Mouse (Mus musculus) lung, embryonic 14.5 days (tissue): ENCODE measurements around the gene Prr14. TPM values are rescaled to one million over a fixed set of nuclear protein-coding genes. Genes with fewer than 3 reads are reported as not detected.
"Not testable (repeated sequence)": the region's sequence is repeated elsewhere in the genome, so short reads cannot be mapped to it uniquely, and the experiment has no call there.

Experiments used
- ATAC-seq: fragments of 200-750 bp; cut with Nextera tagmentation; 2 replicates; pipeline ENCODE4 v1.8.0; 2017; ENCODE audit warnings: mild to moderate bottlenecking, moderate TSS enrichment, moderate library complexity; ENCODE audit not compliant: insufficient read depth
- DNase-seq: peaks from one replicate; pipeline ENCODE4 v3.0.0-alpha.2; 2015
- H3K27ac ChIP-seq: fragments of 300-500 bp; sonication (generic); 2 replicates; pipeline ENCODE4 v1.5.1; 2014; ENCODE audit warnings: low read depth, mild to moderate bottlenecking, moderate library complexity
- H3K27me3 ChIP-seq: fragments of 300-500 bp; sonication (generic); 2 replicates; pipeline ENCODE4 v1.6.1; 2014; ENCODE audit warnings: low read length, control low read depth; ENCODE audit not compliant: insufficient read depth
- H3K36me3 ChIP-seq: fragments of 300-500 bp; sonication (generic); 2 replicates; pipeline ENCODE4 v1.6.1; 2014; ENCODE audit warnings: control low read depth; ENCODE audit not compliant: insufficient read depth
- H3K4me1 ChIP-seq: fragments of 300-500 bp; sonication (generic); 2 replicates; pipeline ENCODE4 v1.6.1; 2014; ENCODE audit warnings: antibody characterized with exemption, control low read depth; ENCODE audit not compliant: insufficient read depth
- H3K4me2 ChIP-seq: fragments of 300-500 bp; sonication (generic); 2 replicates; pipeline ENCODE4 v1.6.1; 2014; ENCODE audit warnings: mild to moderate bottlenecking
- H3K4me3 ChIP-seq: fragments of 300-500 bp; sonication (generic); 2 replicates; pipeline ENCODE4 v1.5.1; 2014; ENCODE audit warnings: low read depth, low read length
- H3K9ac ChIP-seq: fragments of 300-500 bp; sonication (generic); 2 replicates; pipeline ENCODE4 v1.6.1; 2014
- H3K9me3 ChIP-seq: fragments of 300-500 bp; sonication (generic); 2 replicates; pipeline ENCODE4 v1.6.1; 2016; ENCODE audit warnings: low read depth, low read length, control low read depth
- CTCF ChIP-seq: IDR thresholded peaks from 2 replicates; pipeline ENCODE4 v1.5.1; 2016; ENCODE audit warnings: antibody characterized with exemption, low read depth
- WGBS: fragments of 180-500 bp; shearing (Covaris S2); extraction: QIAGEN DNeasy Blood & Tissue Kit; methylation state at CpG from one replicate; pipeline ENCODE4 v1.1.7; 2014; 5-methylcytosine and 5-hydroxymethylcytosine counted together
- polyA plus RNA-seq: library from polyadenylated mRNA; unstranded; fragments of >200 nt; fragmentation: Nextera tagmentation; extraction: Ambion mirVana; gene quantifications from 2 replicates; pipeline ENCODE4 v1.2.1, GENCODE M21; 2014

Prr14 gene
- polyA plus RNA-seq, 1 experiment from 2014 or later, result 44.3 TPM

GRCm38 (mm10) chr7:127478635-127479317 is 19.4 kb downstream of the Prr14 start, which contains the start of gene Fbrs:
Gene Fbrs (plus strand): TSS chr7:127479199.
- peak; percentile 98 for DNase-seq
- H3K27me3 ChIP-seq, result no peaks in the 10 kb centered on the region
- TF ChIP-seq CTCF, result no peak
- H3K9ac ChIP-seq, result peak within 1 kb of the TSS; percentile 94
- WGBS, result under 1% methylated on average over 61 of the region's 62 CpGs
- H3K4me3 ChIP-seq, result peak within 1 kb of the TSS; percentile 99
- peak within 1 kb of the TSS; percentile 72 for H3K4me2 ChIP-seq
- no peaks in the 10 kb centered on the region for H3K9me3 ChIP-seq
- peaks cover 15% of the 10 kb centered on the region for H3K4me1 ChIP-seq
- peaks cover 70% of the 10 kb centered on the region for H3K36me3 ChIP-seq
- H3K27ac ChIP-seq, result peak within 1 kb of the TSS; percentile 94
- ATAC-seq, result peak; percentile 84

DNA sequence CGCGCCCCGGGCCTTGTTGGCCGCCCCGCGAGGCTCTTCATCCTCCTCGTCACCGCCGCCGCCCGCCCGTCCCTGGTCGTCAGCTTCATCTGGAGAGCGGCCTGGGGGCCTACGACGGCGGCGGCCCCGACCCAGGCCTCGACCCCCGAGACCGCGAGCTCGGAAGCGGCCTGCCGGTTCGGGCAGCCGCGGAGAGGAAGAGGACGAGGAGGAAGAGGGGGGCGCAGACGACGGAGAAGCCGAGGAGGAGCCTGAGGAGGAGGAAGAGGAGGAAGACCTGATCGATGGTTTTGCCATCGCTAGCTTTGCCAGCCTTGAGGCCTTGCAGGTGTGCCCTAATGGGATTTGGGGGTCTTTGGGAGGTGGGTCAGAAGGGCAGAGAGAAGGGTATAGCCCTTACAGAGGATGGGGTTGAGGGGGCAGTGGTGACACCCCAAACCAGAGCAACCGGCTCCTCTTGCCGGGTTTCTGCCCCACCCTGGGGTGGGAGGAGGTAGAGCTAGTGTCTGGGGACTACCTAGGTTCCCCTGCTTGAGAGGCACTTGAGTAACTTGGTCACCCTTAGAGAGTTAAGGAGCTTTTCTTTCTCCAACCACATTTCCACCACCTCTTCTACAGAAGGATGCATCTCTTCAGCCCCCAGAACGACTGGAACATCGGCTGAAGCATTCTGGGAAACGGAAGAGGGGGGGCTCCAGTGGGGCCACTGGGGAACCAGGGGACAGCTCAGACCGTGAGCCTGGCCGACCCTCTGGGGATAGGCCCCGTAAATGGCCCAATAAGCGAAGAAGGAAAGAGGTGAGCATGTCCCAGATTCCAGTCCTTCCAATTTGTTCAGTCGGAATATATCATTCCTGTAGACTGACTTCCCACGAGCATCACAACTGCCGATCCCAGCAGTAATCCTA is 20.2 kb downstream of the Prr14 start:
- Histone ChIP-seq H3K4me2 (peak overlapping the region; percentile 72), H3K9ac (peak overlapping the region; percentile 94), H3K4me3 (peak overlapping the region; percentile 99), H3K27me3 (no peaks in the 10 kb centered on the region), H3K36me3 (peaks cover 70% of the 10 kb centered on the region), H3K27ac (peak overlapping the region; percentile 94), H3K4me1 (peaks cover 15% of the 10 kb centered on the region), H3K9me3 (no peaks in the 10 kb centered on the region)
- TF ChIP-seq CTCF, result no peak
- ATAC-seq (no peak), DNase-seq (peak; percentile 18)
- WGBS, result 3% methylated on average over 48 of the region's 48 CpGs

GRCm38 (mm10) chr7:127480321-127480720 is 20.9 kb downstream of the Prr14 start:
- peaks cover 70% of the 10 kb centered on the region for H3K36me3 ChIP-seq
- DNase-seq, result no peak

DNA sequence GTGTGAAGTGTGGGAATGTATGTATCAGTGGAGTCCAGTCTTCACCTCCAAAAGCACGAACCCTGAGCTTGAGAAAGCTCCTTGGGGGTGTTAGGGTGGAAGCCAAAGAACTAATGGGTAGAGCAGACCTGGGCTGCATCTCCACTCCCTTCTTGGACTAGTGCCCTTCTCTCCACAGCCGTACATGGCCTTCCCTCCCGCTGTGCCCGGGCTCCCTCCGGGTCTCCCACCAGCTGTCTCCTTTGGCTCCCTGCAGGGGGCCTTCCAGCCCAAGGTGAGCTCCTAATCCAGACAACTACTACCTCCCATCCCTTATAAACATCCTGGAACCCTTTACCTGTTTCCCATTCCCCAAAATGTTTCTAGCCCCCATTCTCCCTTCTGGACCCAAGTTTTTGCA is 26.0 kb downstream of the Prr14 start:
- TF ChIP-seq CTCF, result no peak
- no peak overlapping the region for H3K9ac ChIP-seq
- H3K27me3 ChIP-seq, result no peaks in the 10 kb centered on the region
- WGBS, result 84% methylated on average over 5 of the region's 5 CpGs
- DNase-seq, result no peak
- H3K4me2 ChIP-seq, result no peak overlapping the region
- H3K36me3 ChIP-seq, result peaks cover 98% of the 10 kb centered on the region
- no peak overlapping the region for H3K27ac ChIP-seq
- no peak for ATAC-seq
- H3K4me1 ChIP-seq, result peaks cover 6% of the 10 kb centered on the region
- H3K9me3 ChIP-seq, result no peaks in the 10 kb centered on the region
- no peak overlapping the region for H3K4me3 ChIP-seq

More at GRCm38 (mm10) chr7:127480321-127480720, 20.9 kb downstream of the Prr14 start:
- no peak for TF ChIP-seq CTCF
- ATAC-seq, result no peak
- H3K9me3 ChIP-seq, result no peaks in the 10 kb centered on the region
- H3K27me3 ChIP-seq, result no peaks in the 10 kb centered on the region
- WGBS, result 59% methylated on average over 2 of the region's 2 CpGs
- no peak overlapping the region; the same call in 1 of the 2 replicates for H3K27ac ChIP-seq
- H3K4me2 ChIP-seq, result peak overlapping the region; percentile 72
- H3K9ac ChIP-seq, result peak overlapping the region; percentile 94
- peaks cover 15% of the 10 kb centered on the region for H3K4me1 ChIP-seq
- peak overlapping the region; percentile 99 for H3K4me3 ChIP-seq

- not testable (repeated sequence) for H3K27me3 ChIP-seq, H3K9ac ChIP-seq, H3K4me1 ChIP-seq, DNase-seq, H3K4me3 ChIP-seq, H3K4me2 ChIP-seq, H3K27ac ChIP-seq, H3K9me3 ChIP-seq, ATAC-seq
- 79% methylated on average over 4 of the region's 5 CpGs for WGBS
- peaks cover 91% of the 10 kb centered on the region for H3K36me3 ChIP-seq
Observed at GRCm38 (mm10) chr7:127488364-127488763, 29.0 kb downstream of the Prr14 start.

DNA sequence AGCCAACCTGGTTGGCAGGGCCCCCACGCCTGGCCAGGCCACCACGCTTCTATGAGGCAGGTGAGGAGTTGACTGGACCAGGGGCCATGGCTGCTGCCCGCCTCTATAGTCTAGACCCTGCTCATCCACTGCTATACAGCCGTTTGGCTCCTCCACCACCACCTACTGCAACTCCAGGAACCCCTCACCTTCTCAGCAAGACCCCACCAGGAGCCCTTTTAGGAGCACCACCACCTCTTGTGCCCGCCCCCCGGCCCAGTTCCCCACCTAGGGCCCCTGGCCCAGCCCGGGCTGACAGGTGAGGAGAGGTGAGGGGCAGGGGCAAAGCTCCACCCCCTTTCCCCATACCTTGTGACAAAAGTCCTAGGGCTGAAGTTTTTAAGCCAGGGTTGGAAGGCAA is 30.6 kb downstream of the Prr14 start:
- Histone ChIP-seq H3K9ac (no peak overlapping the region), H3K9me3 (no peaks in the 10 kb centered on the region), H3K27ac (no peak overlapping the region), H3K36me3 (peaks cover 74% of the 10 kb centered on the region), H3K4me3 (no peak overlapping the region), H3K4me2 (no peak overlapping the region), H3K27me3 (no peaks in the 10 kb centered on the region), H3K4me1 (no peaks in the 10 kb centered on the region)
- TF ChIP-seq CTCF, result no peak
- WGBS, result 88% methylated on average over 7 of the region's 7 CpGs
- DNase-seq (no peak), ATAC-seq (no peak)

GRCm38 (mm10) chr7:127491846-127492245 is 32.4 kb downstream of the Prr14 start:
- peaks cover 56% of the 10 kb centered on the region for H3K36me3 ChIP-seq

More at GRCm38 (mm10) chr7:127491846-127492245, 32.4 kb downstream of the Prr14 start:
- Histone ChIP-seq H3K4me1 (no peaks in the 10 kb centered on the region), H3K27me3 (no peaks in the 10 kb centered on the region), H3K4me3 (no peak overlapping the region), H3K27ac (no peak overlapping the region), H3K4me2 (no peak overlapping the region), H3K9me3 (no peaks in the 10 kb centered on the region), H3K9ac (no peak overlapping the region)
- TF ChIP-seq CTCF, result no peak
- WGBS, result 71% methylated on average over 3 of the region's 3 CpGs
- ATAC-seq, result no peak
- no peak for DNase-seq
